Mouse (Mus musculus) forebrain, embryonic 10.5 days (tissue): Measurements from ENCODE around the gene Cox6a2. TPM values are rescaled to one million over a fixed set of nuclear protein-coding genes. Genes with fewer than 3 reads are reported as not detected.
A peak's percentile ranks its signal among the peaks of the same experiment; 100 is the strongest.
"Not testable (repeated sequence)": the region's sequence is repeated elsewhere in the genome, so short reads cannot be mapped to it uniquely, and the experiment has no call there.

Experiments used
- DNase-seq: peaks from one replicate; pipeline ENCODE4 v3.0.0-alpha.2; 2017; ENCODE audit warnings: low spot score; ENCODE audit errors: extremely low spot score
- H3K27ac ChIP-seq: fragments of 300-500 bp; sonication (generic); 2 replicates; pipeline ENCODE4 v1.5.1; 2016; ENCODE audit warnings: mild to moderate bottlenecking
- H3K27me3 ChIP-seq: fragments of 300-500 bp; sonication (generic); 2 replicates; pipeline ENCODE4 v1.6.1; 2016; ENCODE audit warnings: mild to moderate bottlenecking; ENCODE audit not compliant: poor library complexity, severe bottlenecking
- H3K36me3 ChIP-seq: fragments of 300-500 bp; sonication (generic); replicated peaks from 2 replicates; pipeline ENCODE4 v1.6.1; 2016; ENCODE audit warnings: mild to moderate bottlenecking, moderate library complexity
- H3K4me1 ChIP-seq: fragments of 300-500 bp; sonication (generic); 2 replicates; pipeline ENCODE4 v1.6.1; 2016
- H3K4me3 ChIP-seq: fragments of 300-500 bp; sonication (generic); 2 replicates; pipeline ENCODE4 v1.5.1; 2016; ENCODE audit warnings: mild to moderate bottlenecking, moderate library complexity
- H3K9me3 ChIP-seq: fragments of 300-500 bp; sonication (generic); 2 replicates; pipeline ENCODE4 v1.6.1; 2016; ENCODE audit warnings: mild to moderate bottlenecking, moderate library complexity
- WGBS: fragments of 180-500 bp; shearing (Covaris S2); methylation state at CpG from one replicate; pipeline ENCODE4 v1.1.7; 2016; 5-methylcytosine and 5-hydroxymethylcytosine counted together
- polyA plus RNA-seq: library from polyadenylated mRNA; unstranded; fragments of >200 nt; fragmentation: Nextera tagmentation; extraction: Ambion mirVana; gene quantifications from 2 replicates; pipeline ENCODE4 v1.2.1, GENCODE M21; 2016

The Cox6a2 gene
- polyA plus RNA-seq, 1 experiment from 2014 or later = not detected

DNA sequence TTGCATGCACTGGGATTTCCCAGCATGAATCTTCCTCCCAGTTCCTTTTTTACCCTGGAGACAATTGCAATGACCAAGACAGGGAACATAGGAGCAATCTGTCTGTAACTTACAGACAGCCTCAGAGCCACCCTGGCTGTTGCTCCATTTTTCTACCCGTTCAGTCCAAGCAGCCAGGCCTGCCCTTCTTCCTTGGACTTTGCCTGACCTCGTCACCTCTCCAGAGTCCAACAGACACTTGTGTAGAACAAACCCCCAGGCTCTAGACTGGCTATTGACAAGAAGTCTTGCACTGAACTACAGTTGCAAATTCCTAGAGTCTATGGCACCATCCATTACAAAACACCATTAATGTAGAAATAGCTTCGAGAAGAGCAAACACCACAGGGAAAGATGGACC, 3.6 kb upstream of the Cox6a2 start:
- 75% methylated on average over 3 of the region's 3 CpGs for WGBS

DNA sequence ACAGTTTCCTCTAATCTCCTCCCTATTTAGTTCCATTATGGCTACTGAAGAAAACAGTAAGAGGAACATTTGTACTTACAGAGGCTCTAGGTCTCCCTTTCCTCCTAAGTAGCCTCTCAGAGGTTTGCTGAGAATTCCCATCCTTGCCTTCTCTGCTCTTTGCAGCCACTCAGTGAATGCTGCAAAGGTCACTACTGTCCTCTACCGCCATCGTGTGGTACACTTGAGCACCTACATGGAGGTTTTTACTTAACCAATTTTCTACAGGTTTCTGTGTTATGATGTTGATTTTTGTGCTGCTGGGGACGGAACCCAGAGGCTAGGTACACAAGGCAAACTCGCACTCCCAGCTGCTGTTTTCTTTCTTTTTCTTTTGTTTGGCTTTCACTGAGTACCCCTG, 2.0 kb upstream of the Cox6a2 start:
- Histone ChIP-seq H3K27me3 (no peaks in the 10 kb centered on the region), H3K27ac (no peak overlapping the region), H3K4me3 (no peak overlapping the region), H3K36me3 (no peaks in the 10 kb centered on the region), H3K4me1 (no peaks in the 10 kb centered on the region), H3K9me3 (no peaks in the 10 kb centered on the region)
- 11% methylated on average over 4 of the region's 4 CpGs for WGBS
- peak; percentile 35 for DNase-seq

More for the DNA sequence above, 3.6 kb upstream of the Cox6a2 start:
- Histone ChIP-seq H3K9me3 (no peaks in the 10 kb centered on the region), H3K4me3 (no peak overlapping the region), H3K27ac (no peak overlapping the region), H3K36me3 (no peaks in the 10 kb centered on the region), H3K4me1 (no peaks in the 10 kb centered on the region), H3K27me3 (no peaks in the 10 kb centered on the region)
- DNase-seq = no peak

DNA sequence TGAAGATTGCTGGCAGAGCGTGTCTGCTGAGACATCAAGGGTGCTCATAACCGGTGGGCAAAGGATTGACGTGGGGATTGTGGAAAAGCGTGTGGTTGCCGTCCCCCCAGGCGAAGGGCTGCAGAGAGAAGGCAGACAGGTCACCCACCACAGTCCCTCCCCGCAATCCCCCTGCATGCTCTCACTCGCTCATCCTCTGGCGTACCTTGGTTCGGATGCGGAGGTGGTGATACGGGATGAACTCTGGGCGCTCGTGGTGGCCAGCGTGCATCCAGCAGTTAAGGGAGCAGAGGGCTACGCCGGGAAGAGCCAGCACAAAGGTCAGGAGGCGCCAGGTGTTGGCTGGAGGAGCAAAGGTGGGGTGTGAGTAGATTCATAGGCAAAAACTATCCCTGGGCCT, 492 bp downstream of the Cox6a2 start:
- DNase-seq = no peak
- Histone ChIP-seq H3K4me3 (no peak overlapping the region), H3K4me1 (no peaks in the 10 kb centered on the region), H3K27me3 (no peaks in the 10 kb centered on the region), H3K9me3 (no peaks in the 10 kb centered on the region), H3K27ac (no peak overlapping the region), H3K36me3 (no peaks in the 10 kb centered on the region)
- 86% methylated on average over 18 of the region's 18 CpGs for whole genome bisulfite sequencing

DNA sequence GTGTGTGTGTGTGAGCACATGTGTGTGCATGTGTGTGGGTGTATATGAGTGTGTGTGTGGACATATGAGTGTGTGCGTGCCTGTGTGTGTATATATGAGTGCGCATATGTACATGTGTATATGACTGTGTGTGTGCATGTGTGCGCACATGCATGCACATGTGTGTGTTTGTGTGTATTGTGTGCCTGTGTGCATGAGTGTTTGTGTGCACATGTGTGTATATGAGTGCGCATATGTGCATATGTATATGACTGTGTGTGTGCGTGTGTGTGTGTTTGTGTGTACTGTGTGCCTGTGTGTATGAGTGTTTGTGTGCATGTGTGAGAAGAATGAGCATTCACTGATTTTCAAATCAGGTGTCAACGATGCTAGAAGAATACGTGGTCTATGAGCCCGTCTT, 2.0 kb downstream of the Cox6a2 start:
- no peak for DNase-seq
- H3K4me1 ChIP-seq = no peaks in the 10 kb centered on the region
- no peak overlapping the region for H3K4me3 ChIP-seq
- H3K9me3 ChIP-seq = no peaks in the 10 kb centered on the region
- WGBS = 92% methylated on average over 8 of the region's 8 CpGs
- no peaks in the 10 kb centered on the region for H3K36me3 ChIP-seq
- H3K27ac ChIP-seq = no peak overlapping the region
- H3K27me3 ChIP-seq = no peaks in the 10 kb centered on the region

DNA sequence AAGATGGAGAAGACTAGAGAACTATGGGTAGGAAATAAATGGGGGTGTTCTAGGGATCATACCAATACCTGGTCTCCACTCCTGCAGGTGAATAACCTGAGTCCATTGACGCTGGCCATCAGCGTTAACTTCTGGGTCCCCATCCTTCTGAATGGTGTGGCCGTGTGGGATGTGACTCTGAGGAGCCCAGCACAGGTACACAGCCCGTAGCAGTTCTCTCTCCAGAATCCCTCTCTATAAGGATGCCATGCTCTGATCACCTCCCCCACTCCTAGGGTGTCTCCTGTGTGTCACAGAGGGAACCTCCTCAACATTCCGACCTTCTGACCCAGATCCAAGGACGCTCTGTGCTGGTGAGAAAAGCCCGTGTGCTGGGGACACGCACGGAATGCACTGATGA, 3.1 kb downstream of the Cox6a2 start:
- Histone ChIP-seq H3K36me3 (no peaks in the 10 kb centered on the region), H3K27ac (no peak overlapping the region), H3K4me1 (no peaks in the 10 kb centered on the region), H3K4me3 (no peak overlapping the region), H3K27me3 (no peaks in the 10 kb centered on the region), H3K9me3 (no peaks in the 10 kb centered on the region)
- 88% methylated on average over 9 of the region's 9 CpGs for WGBS
- DNase-seq = no peak

DNA sequence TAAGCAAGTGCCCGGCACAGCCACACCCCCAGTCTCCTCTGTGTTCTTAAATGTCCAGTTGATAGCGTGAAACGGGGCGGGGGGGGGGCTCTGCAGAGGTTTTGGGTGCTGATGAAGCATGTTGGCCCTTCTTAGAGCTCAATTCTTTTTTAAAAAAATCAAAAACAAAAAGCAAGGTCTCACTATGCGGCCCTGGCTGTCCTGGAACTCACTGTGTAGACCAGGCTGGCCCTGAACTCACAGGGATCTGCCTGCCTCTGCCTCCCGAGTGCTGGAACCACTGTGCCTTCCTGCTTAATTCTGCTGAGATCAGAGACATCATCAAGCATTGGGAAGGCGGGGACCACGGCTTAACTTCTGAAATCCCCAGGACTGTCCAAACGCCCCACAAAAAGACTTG, 4.6 kb downstream of the Cox6a2 start:
- Histone ChIP-seq H3K9me3 (no peaks in the 10 kb centered on the region), H3K27me3 (no peaks in the 10 kb centered on the region), H3K4me3 (no peak overlapping the region), H3K4me1 (no peaks in the 10 kb centered on the region), H3K27ac (no peak overlapping the region), H3K36me3 (no peaks in the 10 kb centered on the region)
- DNase-seq = no peak
- 89% methylated on average over 9 of the region's 9 CpGs for WGBS

DNA sequence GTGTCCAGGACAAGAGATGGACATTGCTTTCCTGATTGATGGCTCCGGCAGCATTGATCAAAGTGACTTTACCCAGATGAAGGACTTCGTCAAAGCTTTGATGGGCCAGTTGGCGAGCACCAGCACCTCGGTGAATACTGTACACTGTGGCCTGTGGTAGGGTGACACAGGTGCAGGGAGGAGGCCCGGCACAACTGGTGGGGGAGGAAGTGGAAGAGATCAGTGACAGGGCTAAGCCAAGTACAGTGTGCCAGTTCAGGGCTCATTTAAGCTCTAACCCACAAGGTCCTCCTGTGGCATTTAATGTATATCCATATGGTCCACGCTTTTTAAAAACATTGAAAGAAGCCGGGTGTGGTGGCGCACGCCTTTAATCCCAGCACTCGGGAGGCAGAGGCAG, 24.5 kb downstream of the Cox6a2 start:
- H3K27ac ChIP-seq = no peak overlapping the region
- no peaks in the 10 kb centered on the region for H3K4me1 ChIP-seq
- WGBS = 92% methylated on average over 10 of the region's 10 CpGs
- no peaks in the 10 kb centered on the region for H3K9me3 ChIP-seq
- no peaks in the 10 kb centered on the region for H3K27me3 ChIP-seq
- DNase-seq = no peak
- no peaks in the 10 kb centered on the region for H3K36me3 ChIP-seq
- H3K4me3 ChIP-seq = no peak overlapping the region

DNA sequence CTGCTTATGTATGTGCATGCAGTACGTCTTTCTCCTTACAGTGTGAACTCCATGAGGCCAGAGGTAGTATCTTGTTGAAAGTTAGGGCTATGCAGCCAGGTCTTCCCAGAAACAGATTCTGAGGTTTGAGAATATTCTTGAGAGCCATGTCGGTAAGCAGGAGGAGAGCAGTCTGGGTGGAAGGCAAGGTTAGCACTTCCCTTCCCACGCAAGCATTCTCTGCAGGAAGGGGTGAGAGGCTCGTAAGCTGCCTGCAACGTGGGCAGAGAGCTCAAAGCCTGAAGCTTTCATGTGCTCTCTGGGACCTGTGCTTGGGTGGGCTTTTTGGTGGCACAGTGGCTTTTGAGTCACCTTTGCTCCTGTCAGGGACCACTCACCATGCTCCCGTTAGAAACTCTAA, 25.6 kb downstream of the Cox6a2 start:
- Histone ChIP-seq H3K27ac (no peak overlapping the region), H3K4me1 (no peaks in the 10 kb centered on the region), H3K4me3 (no peak overlapping the region), H3K36me3 (no peaks in the 10 kb centered on the region), H3K9me3 (no peaks in the 10 kb centered on the region), H3K27me3 (no peaks in the 10 kb centered on the region)
- 77% methylated on average over 6 of the region's 6 CpGs for WGBS
- DNase-seq = no peak

DNA sequence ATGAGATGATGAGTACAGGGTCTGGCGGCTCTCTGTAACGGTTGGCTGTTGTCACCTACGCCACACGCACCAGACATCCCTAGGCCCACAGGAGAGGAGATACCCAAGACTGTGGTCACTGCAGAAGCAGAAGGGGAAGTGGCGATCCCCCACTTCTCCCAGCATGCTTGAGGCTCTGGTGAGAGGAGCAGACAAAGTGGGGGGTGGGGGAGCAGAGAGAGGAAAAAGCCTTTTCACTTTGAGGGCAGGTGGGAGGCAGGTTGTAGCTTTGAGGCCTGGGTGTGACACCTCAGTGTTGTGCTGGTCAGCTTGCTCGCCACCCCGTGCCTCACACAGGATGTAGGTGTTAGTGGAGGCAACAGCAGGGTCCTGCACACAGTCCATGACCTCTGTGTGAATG, 26.1 kb downstream of the Cox6a2 start:
- WGBS = 76% methylated on average over 7 of the region's 7 CpGs
- H3K4me3 ChIP-seq = no peak overlapping the region
- no peaks in the 10 kb centered on the region for H3K36me3 ChIP-seq
- no peaks in the 10 kb centered on the region for H3K4me1 ChIP-seq
- H3K27ac ChIP-seq = no peak overlapping the region
- no peaks in the 10 kb centered on the region for H3K9me3 ChIP-seq
- H3K27me3 ChIP-seq = no peaks in the 10 kb centered on the region
- no peak for DNase-seq

DNA sequence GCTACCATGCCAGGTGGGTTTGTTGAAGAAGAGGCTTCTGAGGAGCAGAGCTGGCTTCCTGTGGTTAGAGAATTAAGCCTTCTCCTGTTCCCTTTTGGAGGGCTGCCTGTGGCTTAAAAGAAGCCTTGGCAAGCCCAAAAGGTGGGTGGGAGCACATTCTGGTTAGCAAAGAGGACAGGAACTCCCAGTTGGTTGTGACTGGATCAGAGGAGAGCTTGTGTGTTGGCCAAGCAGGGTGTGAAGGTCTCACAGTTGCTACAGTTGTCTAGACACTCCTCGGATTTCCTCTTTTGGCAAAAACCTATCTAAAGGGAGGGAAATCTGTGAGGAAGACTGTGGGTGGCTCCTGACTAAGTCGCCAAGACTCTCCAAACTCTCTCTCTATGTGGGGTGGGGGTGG, 27.8 kb downstream of the Cox6a2 start:
- 71% methylated on average over 2 of the region's 2 CpGs for WGBS
- Histone ChIP-seq H3K4me1 (no peaks in the 10 kb centered on the region), H3K27me3 (no peaks in the 10 kb centered on the region), H3K4me3 (no peak overlapping the region), H3K9me3 (no peaks in the 10 kb centered on the region), H3K36me3 (no peaks in the 10 kb centered on the region), H3K27ac (no peak overlapping the region)
- DNase-seq = no peak

DNA sequence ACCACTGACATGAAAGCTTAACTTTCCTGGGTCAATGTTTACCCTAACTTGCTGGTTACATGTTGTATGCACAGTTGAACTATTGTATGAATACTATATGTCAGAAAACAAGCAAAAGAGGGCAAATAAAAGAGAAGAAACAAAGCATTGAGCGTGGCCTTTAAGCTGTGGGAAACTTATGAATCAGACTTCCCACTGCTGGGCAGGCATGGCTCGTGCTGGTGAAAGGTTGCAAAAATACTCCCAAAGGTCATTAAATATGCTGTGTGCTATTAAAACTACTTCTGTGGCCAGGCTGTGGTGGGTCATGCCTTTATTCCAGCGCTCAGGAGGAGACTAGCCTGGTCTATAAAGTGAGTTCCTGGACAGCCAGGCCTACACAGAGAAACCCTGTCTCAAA, 36.2 kb downstream of the Cox6a2 start:
- Histone ChIP-seq H3K27me3 (no peaks in the 10 kb centered on the region), H3K27ac (no peak overlapping the region)

DNA sequence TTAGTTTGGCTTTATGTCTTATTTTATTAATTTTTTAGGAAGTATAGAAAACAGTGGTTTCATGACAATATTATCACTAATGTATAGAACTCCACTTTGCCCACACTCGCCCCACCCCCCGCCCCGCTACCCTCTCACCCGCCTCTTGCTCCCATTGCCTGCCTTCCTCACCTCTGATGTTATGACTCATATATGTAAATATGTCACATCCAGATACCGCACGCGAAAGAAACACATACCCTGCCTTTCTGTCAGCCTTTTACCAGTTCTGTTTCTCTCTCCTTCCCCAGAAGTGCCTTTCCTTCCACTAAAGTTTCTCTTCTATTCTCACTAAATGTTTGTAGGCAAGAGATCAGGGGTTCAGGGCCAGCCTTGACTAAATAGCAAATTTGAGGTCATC, 39.8 kb downstream of the Cox6a2 start:
- WGBS = 93% methylated on average over 7 of the region's 7 CpGs
- H3K9me3 ChIP-seq = no peaks in the 10 kb centered on the region

More for the DNA sequence above, 36.2 kb downstream of the Cox6a2 start:
- WGBS = 88% methylated on average over 3 of the region's 3 CpGs
- Histone ChIP-seq H3K4me1 (no peaks in the 10 kb centered on the region), H3K4me3 (no peak overlapping the region), H3K36me3 (no peaks in the 10 kb centered on the region), H3K9me3 (no peaks in the 10 kb centered on the region)
- DNase-seq = no peak

DNA sequence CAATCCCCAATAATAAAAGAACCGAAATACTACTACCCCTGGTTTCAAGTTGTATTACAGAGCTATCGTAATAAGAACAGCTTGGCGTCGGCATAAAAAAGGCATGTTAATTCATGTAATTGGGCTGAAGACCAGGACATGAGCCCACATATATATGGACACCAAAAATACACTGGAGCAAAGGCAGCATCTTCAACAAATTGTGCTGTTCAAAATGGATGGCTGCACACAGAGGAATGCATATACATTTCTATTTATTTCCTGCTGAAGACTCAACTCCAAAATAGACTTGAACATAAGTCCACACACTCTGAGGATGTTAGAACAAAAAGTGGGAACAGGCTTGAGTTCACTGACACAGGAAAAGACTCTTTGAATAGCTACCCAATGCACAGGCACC, 42.2 kb downstream of the Cox6a2 start:
- no peaks in the 10 kb centered on the region for H3K9me3 ChIP-seq
- H3K27me3 ChIP-seq = no peaks in the 10 kb centered on the region
- H3K4me1 ChIP-seq = no peaks in the 10 kb centered on the region
- H3K36me3 ChIP-seq = no peaks in the 10 kb centered on the region
- no peak overlapping the region for H3K27ac ChIP-seq
- WGBS = 92% methylated on average over 4 of the region's 4 CpGs
- DNase-seq = no peak
- no peak overlapping the region for H3K4me3 ChIP-seq

More for the DNA sequence above, 39.8 kb downstream of the Cox6a2 start:
- H3K4me1 ChIP-seq = no peaks in the 10 kb centered on the region
- H3K36me3 ChIP-seq = no peaks in the 10 kb centered on the region
- H3K4me3 ChIP-seq = no peak overlapping the region
- no peaks in the 10 kb centered on the region for H3K27me3 ChIP-seq
- no peak for DNase-seq
- H3K27ac ChIP-seq = no peak overlapping the region

DNA sequence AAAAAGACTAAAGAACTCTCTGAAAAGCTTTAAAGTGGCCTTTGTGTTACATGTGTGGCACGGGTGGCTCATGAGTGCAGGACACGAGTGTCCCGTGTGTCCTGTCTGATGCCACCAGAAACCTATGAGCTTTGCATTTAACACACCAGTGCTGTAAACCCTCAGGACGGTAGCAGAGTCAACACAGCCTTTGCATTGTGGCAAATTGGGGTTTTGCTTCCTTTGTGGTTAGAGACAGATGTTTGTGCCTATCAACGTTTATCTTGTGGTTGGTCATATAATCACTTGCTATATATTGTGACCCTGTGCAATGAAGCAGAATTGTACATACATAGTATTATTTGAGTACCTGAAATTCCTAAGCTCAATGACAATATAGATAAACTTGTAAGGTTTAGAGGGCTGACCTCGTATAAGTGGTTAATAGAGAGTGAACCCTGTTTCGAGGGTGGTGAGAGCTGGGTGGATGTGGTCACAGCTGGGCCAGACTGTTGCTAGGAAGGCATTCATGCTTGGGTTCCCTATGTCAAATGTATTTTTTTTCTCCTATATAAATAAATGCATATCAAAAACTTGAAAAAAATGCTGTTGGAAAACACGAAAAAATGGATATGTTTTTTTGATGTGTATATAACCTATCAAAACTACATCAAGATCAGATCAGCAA, 47.4 kb downstream of the Cox6a2 start:
- not testable (repeated sequence) for H3K4me1 ChIP-seq, H3K36me3 ChIP-seq
- 85% methylated on average over 8 of the region's 8 CpGs for WGBS

More for the DNA sequence above, 47.4 kb downstream of the Cox6a2 start:
- DNase-seq, H3K9me3 ChIP-seq, H3K27ac ChIP-seq, H3K4me3 ChIP-seq, H3K27me3 ChIP-seq: not testable (repeated sequence)
